Mouse (Mus musculus): ENCODE results near the gene Tulp1.
"Not testable (repeated sequence)": the region's sequence is repeated elsewhere in the genome, so short reads cannot be mapped to it uniquely, and the experiment has no call there.

The Tulp1 gene

GRCm38 (mm10) chr17:28369056-28369455, 4.0 kb upstream of the Tulp1 start:
- no peak for DNase-seq (ENCODE audit: low spot score in 2 of 2)

DNA sequence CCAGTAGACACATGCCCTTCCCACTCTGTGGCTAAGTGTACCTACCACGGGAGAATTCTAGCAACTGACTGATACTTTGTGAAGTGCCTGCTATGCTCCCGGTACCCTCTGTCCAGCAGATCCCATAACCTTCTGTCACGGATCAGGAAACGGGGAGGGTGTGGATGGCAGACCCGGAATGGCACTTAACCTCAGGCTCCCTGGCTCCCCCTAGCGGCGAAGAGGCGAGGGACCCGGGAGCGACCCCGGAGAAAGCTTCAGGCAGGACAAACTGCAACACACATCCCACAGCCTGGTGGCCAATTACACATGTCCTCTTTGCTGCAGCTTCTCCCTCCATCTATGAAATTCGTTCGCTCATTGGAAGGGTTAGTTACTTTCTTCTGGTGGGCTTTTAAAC, 3.4 kb upstream of the Tulp1 start:
- peak; percentile 61 to 75 for DNase-seq (ENCODE audit: low spot score in 2 of 2)

DNA sequence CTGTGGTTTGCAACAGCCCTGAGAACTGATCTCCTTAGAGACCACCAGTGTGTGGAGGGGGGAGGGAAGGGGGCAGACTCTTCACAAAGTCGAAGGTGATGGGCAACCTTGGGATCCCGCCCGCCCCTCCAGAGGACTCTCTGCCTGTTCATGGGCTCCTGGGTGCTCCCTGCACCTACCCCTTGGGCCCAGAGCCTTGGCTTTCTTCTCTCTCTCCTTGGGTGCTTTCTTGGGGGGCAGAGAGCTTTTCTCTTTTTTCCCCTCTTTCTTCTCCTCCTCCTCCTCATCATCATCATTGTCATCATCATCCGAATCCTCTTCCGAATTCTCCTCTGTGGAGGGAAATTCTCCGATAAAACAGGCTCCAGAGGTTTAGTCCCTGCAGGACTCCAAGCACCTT, 1.5 kb downstream of the Tulp1 start:
- DNase-seq (ENCODE audit: low spot score in 2 of 2): no peak

GRCm38 (mm10) chr17:28362653-28363292, 2.2 kb downstream of the Tulp1 start:
- no peak for DNase-seq (ENCODE audit: low spot score in 2 of 2)

DNA sequence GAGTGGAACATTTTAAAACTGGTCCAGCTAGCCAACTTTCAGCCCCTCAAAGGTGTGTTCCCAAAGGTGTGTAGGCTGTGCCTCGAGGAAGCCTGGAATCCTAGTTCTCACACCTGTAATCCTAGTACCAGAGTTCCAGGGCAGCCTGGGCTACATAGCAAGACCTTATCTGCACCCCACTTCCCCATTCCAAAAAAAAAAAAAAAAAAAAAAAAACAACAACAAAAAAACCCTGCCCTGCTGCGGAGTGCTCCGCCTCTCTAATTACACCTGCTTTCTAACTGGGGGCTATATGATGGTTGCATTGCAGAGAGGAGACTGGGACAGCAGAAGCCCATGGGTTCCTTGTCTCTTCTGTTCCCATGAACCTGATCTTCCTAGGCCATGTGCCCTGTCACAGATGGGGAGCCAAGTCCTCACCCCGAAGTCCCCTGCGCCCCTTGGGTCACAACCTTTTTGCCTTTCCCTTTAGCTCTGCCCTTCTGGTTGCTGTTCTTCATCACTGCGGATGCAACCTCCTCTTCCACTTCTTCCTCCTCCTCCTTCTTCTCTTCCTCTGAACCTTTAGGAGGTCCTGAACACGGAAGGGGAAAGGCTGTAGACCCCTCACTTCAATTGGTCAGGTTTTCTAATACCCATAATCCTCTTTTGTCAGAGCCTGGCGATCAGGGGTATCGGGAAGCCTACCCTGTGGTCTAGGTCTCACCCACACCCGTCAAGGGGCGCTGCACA, 2.9 kb downstream of the Tulp1 start:
- no peak for DNase-seq (ENCODE audit: low spot score in 2 of 2)

DNA sequence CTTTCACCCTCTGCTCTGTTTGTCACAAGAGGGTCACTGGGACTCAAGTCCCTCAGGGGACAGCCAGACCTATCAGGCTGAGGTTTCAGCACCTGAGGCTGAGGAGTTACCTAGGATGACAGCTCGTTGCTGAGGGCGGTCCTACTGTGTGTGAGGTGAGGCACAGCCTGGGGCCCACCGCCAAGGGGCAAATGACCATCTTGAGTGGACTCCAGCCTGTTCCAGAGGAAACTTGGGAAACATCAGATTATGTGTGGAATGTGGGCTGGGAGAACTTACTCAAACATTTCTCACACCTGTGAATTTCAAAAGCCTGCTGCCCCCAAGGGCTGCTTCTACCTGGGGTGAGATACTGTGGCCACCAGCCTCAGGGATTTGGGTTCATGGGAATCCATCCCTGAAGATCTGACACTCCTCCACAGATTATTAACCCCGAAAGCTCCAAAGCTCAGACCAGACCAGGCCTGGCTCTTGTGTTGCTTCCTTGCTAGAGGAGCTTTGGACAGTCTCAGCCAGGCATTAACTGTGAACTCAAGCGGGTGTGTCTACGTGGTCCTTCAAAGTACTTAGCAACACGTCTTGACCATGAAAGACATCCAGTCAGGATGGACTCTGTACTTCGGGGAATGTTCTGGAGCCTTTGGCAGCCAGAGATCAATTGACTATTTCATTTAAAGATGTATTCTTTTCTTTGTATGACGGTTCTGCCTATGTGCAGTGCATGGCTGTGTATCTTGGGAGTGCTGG, 4.3 kb downstream of the Tulp1 start:
- no peak for DNase-seq (ENCODE audit: low spot score in 2 of 2)

DNA sequence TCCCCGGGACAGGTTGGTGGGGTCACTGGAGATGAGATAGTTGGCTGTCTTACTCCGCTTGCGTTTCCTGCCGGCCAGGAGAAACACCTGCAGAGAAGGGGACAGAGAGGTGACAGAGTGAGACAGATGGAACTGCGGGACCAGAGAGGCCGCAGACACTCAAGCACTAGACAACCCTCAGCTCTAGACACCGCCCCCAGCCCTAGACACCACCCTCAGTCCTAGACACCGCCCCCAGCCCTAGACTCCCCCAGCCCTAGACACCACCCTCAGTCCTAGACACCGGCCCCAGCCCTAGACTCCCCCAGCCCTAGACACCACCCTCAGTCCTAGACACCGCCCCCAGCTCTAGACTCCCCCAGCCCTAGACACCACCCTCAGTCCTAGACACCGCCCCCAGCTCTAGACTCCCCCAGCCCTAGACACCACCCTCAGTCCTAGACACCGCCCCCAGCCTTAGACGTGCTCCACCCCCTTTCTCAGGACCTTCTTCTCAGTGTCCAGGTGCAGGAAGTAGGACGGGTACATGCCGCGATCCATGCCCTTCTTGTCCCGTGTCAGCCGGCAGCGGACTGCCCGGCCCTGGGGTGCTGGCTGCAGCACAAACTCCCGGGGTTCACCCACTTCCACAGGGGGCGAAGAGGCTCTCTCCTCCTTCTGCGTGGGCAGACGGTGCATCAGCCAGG, 6.3 kb downstream of the Tulp1 start:
- not testable (repeated sequence) for DNase-seq (ENCODE audit: low spot score in 2 of 2)

GRCm38 (mm10) chr17:28355871-28356270, 9.2 kb downstream of the Tulp1 start:
- DNase-seq (ENCODE audit: low spot score in 2 of 2): no peak

DNA sequence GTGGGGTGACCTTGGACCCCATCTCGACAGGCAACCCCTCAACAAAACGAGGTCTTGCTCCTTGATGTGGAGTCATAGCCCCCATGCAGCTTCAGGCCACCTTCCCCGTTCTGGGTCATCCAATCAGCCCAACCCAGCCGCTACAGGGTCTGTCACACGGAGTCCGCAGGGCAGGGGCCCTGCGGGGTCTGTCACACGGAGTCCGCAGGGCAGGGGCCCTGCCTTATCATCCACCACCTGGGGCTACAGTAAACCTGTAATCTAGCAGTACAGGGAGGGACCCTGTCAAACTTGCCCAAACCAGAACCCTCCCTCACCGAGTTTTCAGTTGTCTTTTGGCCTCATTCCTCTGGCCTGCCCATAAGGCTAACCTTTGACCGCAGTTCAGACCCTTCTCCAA, 13.0 kb downstream of the Tulp1 start:
- no peak for DNase-seq (ENCODE audit: low spot score in 2 of 2)

DNA sequence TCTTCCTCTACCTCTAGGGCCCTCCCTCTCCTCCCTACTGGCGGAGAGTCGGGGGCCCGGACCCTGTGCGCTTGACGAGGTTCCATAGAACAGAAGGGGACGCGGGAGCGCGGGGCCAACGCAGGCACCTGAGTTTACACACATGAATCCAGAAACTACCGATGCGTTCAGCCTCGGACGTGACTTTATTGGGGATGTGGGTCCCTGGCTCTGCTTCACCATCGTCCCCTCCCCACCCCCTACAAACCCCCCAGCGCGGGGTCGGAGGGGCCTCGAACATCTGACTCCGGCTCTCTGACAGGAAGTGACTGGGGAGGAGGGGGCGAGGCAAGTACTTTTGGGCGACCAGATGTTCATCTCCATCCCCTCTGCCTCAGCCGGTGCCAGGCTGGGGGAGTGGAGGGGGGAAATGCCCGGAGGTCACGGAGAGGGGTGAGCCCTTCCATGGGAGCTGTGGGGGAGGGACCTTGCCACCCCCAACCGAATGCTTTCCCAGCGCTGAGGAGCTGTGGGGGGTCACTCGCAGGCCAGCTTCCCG, 13.6 kb downstream of the Tulp1 start:
- DNase-seq (ENCODE audit: low spot score in 2 of 2): no peak

GRCm38 (mm10) chr17:28350466-28351352, 14.3 kb downstream of the Tulp1 start, which contains the start of gene Tead3:
Gene Tead3 (minus strand): TSS chr17:28350817.
- DNase-seq (ENCODE audit: low spot score in 2 of 2): peak; percentile 55 to 62

- DNase-seq (ENCODE audit: low spot score in 2 of 2): no peak
These were observed 15.0 kb downstream of the Tulp1 start for GRCm38 (mm10) chr17:28349901-28350465.

DNA sequence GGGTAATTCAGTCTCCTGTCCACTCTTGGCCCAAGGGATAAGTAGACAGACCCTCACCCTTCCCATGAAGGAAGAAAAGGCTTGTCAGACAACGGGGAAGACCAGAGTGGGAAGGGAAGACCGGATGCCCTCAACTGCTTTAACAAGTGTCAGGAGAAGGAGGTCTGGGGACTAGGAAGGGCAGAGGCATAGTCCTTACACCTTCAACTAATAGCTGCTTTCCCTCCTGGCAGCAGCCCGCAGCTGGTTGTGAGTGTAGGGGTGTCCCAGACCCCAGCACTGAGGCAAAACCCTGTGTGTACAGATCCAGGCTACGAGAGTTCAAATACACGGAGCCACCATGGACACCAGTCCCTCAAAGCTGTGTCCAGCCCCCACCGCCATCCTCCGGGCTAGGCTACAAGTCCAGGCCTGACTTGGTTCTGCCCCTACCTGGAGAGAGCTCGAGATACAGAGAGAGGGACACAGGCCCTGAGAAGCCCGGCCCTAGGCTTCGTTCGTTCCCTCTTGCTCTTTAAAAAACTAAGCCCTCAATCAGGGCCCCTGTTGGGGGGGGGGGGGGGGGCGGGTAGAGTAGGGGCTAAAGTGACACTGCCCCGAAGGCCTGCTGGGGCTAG, 15.7 kb downstream of the Tulp1 start:
- DNase-seq (ENCODE audit: low spot score in 2 of 2): no peak

DNA sequence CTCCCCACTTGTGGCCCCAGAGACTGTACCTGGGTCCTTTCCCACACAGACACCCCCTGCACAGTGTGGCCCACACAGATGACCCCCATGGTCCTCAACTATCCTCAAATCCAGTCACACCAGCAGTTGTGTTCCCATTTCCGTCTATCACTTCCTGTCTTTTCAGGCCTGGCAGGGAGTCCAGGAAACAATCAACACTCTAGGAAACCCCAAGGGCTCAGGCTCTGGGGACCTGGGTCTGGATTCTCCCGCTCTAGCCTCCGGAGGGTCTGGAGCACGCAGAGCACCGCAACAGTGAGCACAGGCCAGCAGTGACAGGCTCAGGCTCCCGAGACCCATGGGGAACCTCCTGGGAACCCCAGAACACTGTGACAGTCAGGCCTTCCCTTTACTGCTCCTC, 16.8 kb downstream of the Tulp1 start:
- no peak for DNase-seq (ENCODE audit: low spot score in 2 of 2)

DNA sequence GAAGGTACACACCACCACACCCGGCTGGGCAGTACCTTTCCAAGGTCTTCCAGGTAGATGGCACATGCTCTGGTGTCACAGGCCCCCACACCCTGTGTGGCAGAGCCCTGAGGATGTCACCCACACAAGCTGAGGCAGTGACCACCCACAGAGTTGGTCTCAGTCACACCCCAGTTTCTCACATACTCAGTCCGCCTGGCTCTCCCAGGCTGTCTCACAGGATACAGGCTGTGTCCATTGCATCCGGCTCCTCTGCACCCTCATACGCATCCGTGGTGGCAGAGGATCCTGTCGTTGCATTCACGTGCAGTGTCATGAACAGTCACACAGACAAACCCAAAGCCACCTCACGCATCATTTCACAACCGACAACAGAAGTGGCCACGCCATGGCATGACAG, 17.7 kb downstream of the Tulp1 start:
- DNase-seq (ENCODE audit: low spot score in 2 of 2): no peak

DNA sequence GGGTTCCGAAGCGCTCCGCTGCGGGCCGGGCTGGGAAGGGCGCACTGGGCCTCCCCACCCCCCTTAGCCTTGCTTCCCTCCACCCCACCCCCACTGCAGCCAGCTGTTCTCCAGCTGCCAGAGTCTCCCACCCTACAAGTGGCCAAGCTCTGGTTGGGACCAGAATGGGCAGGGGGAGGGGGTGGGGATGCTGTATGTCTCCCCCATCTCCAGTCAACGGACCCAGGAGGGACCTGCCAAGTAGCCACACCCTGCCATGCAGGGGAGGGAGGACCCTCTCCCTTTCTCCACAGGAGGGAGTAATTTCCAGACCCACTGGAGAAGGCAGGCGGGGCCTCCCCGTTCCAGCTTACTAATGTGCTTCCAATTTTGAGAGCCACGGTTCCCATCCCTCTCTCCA, 19.1 kb downstream of the Tulp1 start:
- no peak for DNase-seq (ENCODE audit: low spot score in 2 of 2)

- DNase-seq (ENCODE audit: low spot score in 2 of 2): no peak
These were observed 19.7 kb downstream of the Tulp1 start for GRCm38 (mm10) chr17:28345271-28345721.

DNA sequence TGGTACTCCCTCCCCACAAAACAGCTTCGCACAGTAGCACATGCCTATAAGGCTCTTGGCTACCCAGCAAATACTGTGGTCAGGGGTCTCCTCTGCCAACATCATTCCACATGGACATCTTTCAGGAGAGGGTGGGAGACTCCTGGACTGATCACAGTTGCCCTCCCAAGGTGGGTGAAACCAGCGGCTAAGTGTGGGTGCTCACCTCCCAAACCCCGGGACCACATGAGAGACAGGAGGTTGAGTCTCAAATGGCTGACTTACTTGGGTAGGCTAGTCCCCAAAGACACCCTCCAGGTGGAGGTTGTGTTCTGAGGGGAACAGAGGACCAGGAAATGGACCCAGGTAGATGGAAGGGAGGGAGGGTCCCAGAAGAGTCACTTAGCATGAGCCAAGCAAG, 20.4 kb downstream of the Tulp1 start:
- DNase-seq (ENCODE audit: low spot score in 2 of 2): no peak

DNA sequence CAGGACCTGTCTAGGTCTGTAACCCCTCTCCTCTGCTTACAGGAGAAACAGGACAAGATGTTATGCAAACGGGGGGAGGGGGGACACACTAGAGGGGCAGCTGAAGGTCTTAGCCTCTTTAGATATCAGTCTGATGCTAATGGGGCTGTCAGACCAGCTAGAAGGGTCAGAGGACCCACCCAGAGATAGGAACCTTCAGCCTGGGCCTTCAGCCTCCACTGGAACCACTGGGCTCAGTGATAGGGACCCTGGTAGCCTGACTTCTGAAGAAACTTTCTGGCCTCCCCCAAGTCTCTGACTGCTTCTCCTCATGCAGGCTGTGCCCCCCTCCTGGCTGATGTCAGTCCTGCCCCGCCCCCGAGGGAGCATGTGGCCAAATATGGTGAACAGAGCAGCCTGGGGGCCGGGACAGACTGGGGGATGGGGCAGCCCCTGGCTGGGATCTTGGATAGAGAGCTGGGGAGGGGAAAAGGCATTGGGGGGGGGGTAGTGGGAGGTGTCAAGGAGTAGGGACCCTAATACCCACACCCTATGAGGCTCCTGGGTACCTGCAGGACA, 20.9 kb downstream of the Tulp1 start:
- no peak for DNase-seq (ENCODE audit: low spot score in 2 of 2)

DNA sequence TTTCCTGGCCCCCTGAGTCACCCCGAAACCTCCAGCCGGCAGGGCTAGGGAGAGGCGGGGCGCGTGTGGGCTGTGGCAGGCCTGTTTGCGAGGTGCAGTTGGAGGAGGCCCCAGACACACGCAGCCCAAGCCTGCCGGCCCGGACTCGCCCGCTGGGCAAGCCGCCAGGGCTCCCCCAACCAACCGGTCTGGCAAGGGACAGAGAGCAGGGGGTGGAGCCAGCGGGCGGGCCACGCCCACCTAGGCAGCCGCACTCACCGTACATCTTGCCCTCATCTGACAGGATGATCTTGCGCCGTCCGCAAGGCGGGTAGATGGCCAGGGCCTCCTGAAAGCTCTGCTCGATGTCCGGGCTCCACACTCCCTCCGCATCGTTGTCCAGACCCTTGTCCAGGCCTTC, 23.9 kb downstream of the Tulp1 start:
- DNase-seq (ENCODE audit: low spot score in 2 of 2): peak; percentile 54 to 60

Measured in spleen, postnatal 14 days (tissue).